12 mouse cellular contexts compared by ENCODE assay signal in the genomic region with DNA sequence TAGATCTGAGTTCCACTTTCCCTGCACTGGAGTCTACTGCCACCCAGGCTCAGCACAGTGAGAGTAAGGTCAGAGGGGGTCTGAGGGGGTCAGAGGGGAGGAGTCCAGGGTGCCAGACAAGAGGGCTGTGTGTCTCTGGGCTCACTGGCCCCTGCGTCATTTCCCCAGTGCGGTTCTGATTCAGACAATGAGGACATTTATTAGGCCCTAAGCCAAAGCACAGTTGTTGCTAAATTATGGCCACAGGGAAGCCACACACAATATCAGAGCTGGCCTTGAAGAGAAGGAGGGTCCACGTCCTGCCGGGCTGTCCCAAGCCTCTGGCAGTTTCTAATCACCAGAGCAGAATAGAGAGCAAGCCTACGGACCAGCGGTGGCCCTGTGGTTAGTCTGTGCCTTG. TPM values are rescaled to one million over a fixed set of nuclear protein-coding genes. Genes with fewer than 3 reads are reported as not detected.
A peak's percentile ranks its signal among the peaks of the same experiment; 100 is the strongest.
DNase-seq lines count a peak whose midpoint lies in the region; ATAC-seq and TF ChIP-seq lines count a peak whose summit lies in the region.
"Had no signal": no experiment of that assay in that cellular context is flagged by ENCODE, and none has a peak within 500 bp of the region (broad histone marks: within the 10 kb centered on the region; RNA-seq: fewer than 3 reads in every experiment).

No protein-coding gene starts in this region.

- intact Hi-C loops in left cerebral cortex, postnatal 14 days (cut with DNase I), result no loop called here

- no peak for DNase-seq in forebrain, embryonic 10.5 days (ENCODE audit: extremely low spot score, low spot score)
- no peak for DNase-seq in testis, postnatal 14 days (ENCODE audit: low spot score)
- peak; percentile 49 for DNase-seq in kidney, postnatal 10 days
- no peak for DNase-seq in cerebellum, postnatal 14 days
- DNase-seq in layer of hippocampus, adult 2 months (ENCODE audit: low spot score in 2 of 2), result no peak
- DNase-seq in left cerebral cortex, postnatal 14 days (ENCODE audit: low spot score in 2 of 2), result no peak
- DNase-seq: cerebellum, adult 9-10 months had no signal

- H3K27ac ChIP-seq in forebrain, embryonic 10.5 days, result peak overlapping the region; percentile 66
- H3K27ac ChIP-seq in forebrain, embryonic 12.5 days, result no peak overlapping the region
- peak overlapping the region; percentile 47; the same call in 1 of the 2 replicates for H3K27ac ChIP-seq in testis, adult 2 months (ENCODE audit: control insufficient read depth, insufficient read depth, low read depth, low read length)
- H3K27ac ChIP-seq in layer of hippocampus, adult 2 months, result no peak overlapping the region
- H3K27ac ChIP-seq: forebrain, embryonic 13.5 days; neural tube, embryonic 13.5 days had no signal

- TF ChIP-seq CTCF in testis, adult 2 months (IDR thresholded peaks at IDR 0.05; ENCODE audit: control insufficient read depth, insufficient read depth, insufficient replicate concordance, low read depth, low read length), result no peak
- no peak for TF ChIP-seq CTCF in layer of hippocampus, adult 2 months (conservative IDR thresholded peaks at IDR 0.05)

- no peaks in the 10 kb centered on the region for H3K9me3 ChIP-seq in forebrain, embryonic 10.5 days
- H3K9me3 ChIP-seq in forebrain, embryonic 12.5 days, result no peaks in the 10 kb centered on the region
- H3K9me3 ChIP-seq: forebrain, embryonic 13.5 days; neural tube, embryonic 13.5 days had no signal

- peaks cover 17% of the 10 kb centered on the region for H3K27me3 ChIP-seq in forebrain, embryonic 10.5 days (ENCODE audit: poor library complexity, severe bottlenecking)
- H3K27me3 ChIP-seq in forebrain, embryonic 12.5 days, result peaks cover 3% of the 10 kb centered on the region; the same call in 1 of the 2 replicates
- H3K27me3 ChIP-seq in testis, adult 2 months (ENCODE audit: control insufficient read depth, insufficient read depth, low read length), result no peaks in the 10 kb centered on the region
- H3K27me3 ChIP-seq: neural tube, embryonic 13.5 days had no signal

- TF ChIP-seq POLR2A in testis, adult 2 months (IDR thresholded peaks at IDR 0.05; ENCODE audit: control insufficient read depth, low read depth, low read length), result no peak

- no peak overlapping the region for H3K4me3 ChIP-seq in forebrain, embryonic 10.5 days
- H3K4me3 ChIP-seq in forebrain, embryonic 12.5 days (replicated peaks), result no peak overlapping the region
- no peak overlapping the region for H3K4me3 ChIP-seq in testis, adult 2 months (ENCODE audit: control insufficient read depth, low read depth, low read length)
- no peak overlapping the region for H3K4me3 ChIP-seq in layer of hippocampus, adult 2 months
- H3K4me3 ChIP-seq: forebrain, embryonic 13.5 days; megakaryocyte, embryonic 14.5 days; neural tube, embryonic 13.5 days had no signal

- H3K9ac ChIP-seq in forebrain, embryonic 12.5 days, result no peak overlapping the region
- H3K9ac ChIP-seq: forebrain, embryonic 13.5 days; neural tube, embryonic 13.5 days had no signal

- no peak for ATAC-seq in forebrain, embryonic 12.5 days (ENCODE audit: low FRiP score)
- ATAC-seq: forebrain, embryonic 13.5 days had no signal

- H3K4me1 ChIP-seq in forebrain, embryonic 10.5 days, result peaks cover 66% of the 10 kb centered on the region
- H3K4me1 ChIP-seq in forebrain, embryonic 12.5 days, result peaks cover 49% of the 10 kb centered on the region
- H3K4me1 ChIP-seq in testis, adult 2 months (ENCODE audit: control insufficient read depth, insufficient read depth, low read length), result peaks cover 2% of the 10 kb centered on the region; the same call in 1 of the 2 replicates

- no peaks in the 10 kb centered on the region for H3K36me3 ChIP-seq in forebrain, embryonic 10.5 days (replicated peaks)
- no peaks in the 10 kb centered on the region for H3K36me3 ChIP-seq in forebrain, embryonic 12.5 days (replicated peaks)
- H3K36me3 ChIP-seq in testis, adult 2 months (ENCODE audit: control insufficient read depth, insufficient read depth, low read length), result no peaks in the 10 kb centered on the region
- H3K36me3 ChIP-seq: neural tube, embryonic 13.5 days had no signal

- H3K4me2 ChIP-seq in forebrain, embryonic 12.5 days, result no peak overlapping the region
- H3K4me2 ChIP-seq: forebrain, embryonic 13.5 days; neural tube, embryonic 13.5 days had no signal

- WGBS in forebrain, embryonic 10.5 days, result 24% methylated on average over 6 of the region's 6 CpGs
- 25% methylated on average over 6 of the region's 6 CpGs for WGBS in forebrain, embryonic 12.5 days

RNA-seq across cellular contexts. Expression of a gene that starts 22.3 kb away (rescaled TPM):
- 0.22 and 0.34 TPM in 2 replicates for polyA plus RNA-seq in forebrain, embryonic 10.5 days (2016; fragmentation: Nextera tagmentation; extraction: Ambion mirVana)
- not detected in 2 replicates for polyA plus RNA-seq in forebrain, embryonic 12.5 days (2016; fragmentation: Nextera tagmentation; extraction: Ambion mirVana)
- 37.8 and 39.1 TPM in 2 replicates for polyA plus RNA-seq in testis, adult 2 months (2012; rRNA removed)
- under 1 TPM; 0.22 to 0.51 TPM for total RNA-seq in layer of hippocampus, adult 2 months (2021)
- total RNA-seq in left cerebral cortex, postnatal 14 days (2021), result under 1 TPM; 0.21 to 0.35 TPM

RNA-seq across cellular contexts. Expression of a gene that starts 47.2 kb away (rescaled TPM):
- 0.05 TPM in 1 of 2 replicates, not detected in the other for polyA plus RNA-seq in forebrain, embryonic 10.5 days (2016; fragmentation: Nextera tagmentation; extraction: Ambion mirVana)
- 0.22 and 0.38 TPM in 2 replicates for polyA plus RNA-seq in forebrain, embryonic 12.5 days (2016; fragmentation: Nextera tagmentation; extraction: Ambion mirVana)
- 0.20 and 0.23 TPM in 2 replicates for polyA plus RNA-seq in testis, adult 2 months (2012; rRNA removed)
- total RNA-seq in layer of hippocampus, adult 2 months (2021), result 10 to 100 TPM; 99.7 to 100.0 TPM
- total RNA-seq in left cerebral cortex, postnatal 14 days (2021), result 10 to 100 TPM; 74.2 to 74.7 TPM

Comparison
In these comparisons a context has a peak if more than half of its experiments do, and no peak if none do; other contexts are left out.
1. H3K27ac ChIP-seq: peak in forebrain, embryonic 10.5 days (single experiment) and testis, adult 2 months (single experiment); none in forebrain, embryonic 12.5 days (single experiment) and layer of hippocampus, adult 2 months (single experiment).
2. RNA of a gene that starts 22.3 kb away (polyA plus RNA-seq): 37.8 to 39.1 TPM in testis, adult 2 months; 0.22 to 0.34 TPM in forebrain, embryonic 10.5 days and not detected in forebrain, embryonic 12.5 days; every median in the first group is over 10 times any median in the second.